Mouse (Mus musculus): ENCODE measurements around the gene Nipbl. TPM values are rescaled to one million over a fixed set of nuclear protein-coding genes. Genes with fewer than 3 reads are reported as not detected.
A peak's percentile ranks its signal among the peaks of the same experiment; 100 is the strongest.

Gene Nipbl
- polyA plus RNA-seq, 1 experiment from 2014 or later: 18.4 TPM

GRCm38 (mm10) chr15:8402591-8402990 lies 41.7 kb downstream of the Nipbl start:
- Histone ChIP-seq H3K4me2 (replicated peaks) (no peak overlapping the region), H3K27ac (no peak overlapping the region), H3K27me3 (ENCODE audit: control insufficient read depth, insufficient read depth, low read length) (no peaks in the 10 kb centered on the region), H3K9ac (no peak overlapping the region), H3K9me3 (ENCODE audit: control insufficient read depth, low read length) (no peaks in the 10 kb centered on the region), H3K4me1 (replicated peaks; ENCODE audit: control insufficient read depth, insufficient read depth, low read length) (0 out of 2 replicates have a peak, but pooled peaks cover 2% of the 10 kb centered on the region), H3K36me3 (replicated peaks; ENCODE audit: control insufficient read depth, insufficient read depth) (no peaks in the 10 kb centered on the region), H3K4me3 (replicated peaks; ENCODE audit: low read length) (no peak overlapping the region)
- DNase-seq (ENCODE audit: low spot score) (no peak), ATAC-seq (ENCODE audit: low FRiP score) (no peak)
- WGBS: 91% methylated on average over 2 of the region's 2 CpGs

- no peak overlapping the region for H3K9ac ChIP-seq
- no peak overlapping the region for H3K4me3 ChIP-seq (replicated peaks; ENCODE audit: low read length)
- WGBS: 89% methylated on average over 2 of the region's 2 CpGs
- 0 out of 2 replicates have a peak, but pooled peaks cover 2% of the 10 kb centered on the region for H3K4me1 ChIP-seq (replicated peaks; ENCODE audit: control insufficient read depth, insufficient read depth, low read length)
- no peaks in the 10 kb centered on the region for H3K9me3 ChIP-seq (ENCODE audit: control insufficient read depth, low read length)
- H3K27me3 ChIP-seq (ENCODE audit: control insufficient read depth, insufficient read depth, low read length): no peaks in the 10 kb centered on the region
- no peak overlapping the region for H3K4me2 ChIP-seq (replicated peaks)
- ATAC-seq (ENCODE audit: low FRiP score) (no peak), DNase-seq (ENCODE audit: low spot score) (no peak)
- no peaks in the 10 kb centered on the region for H3K36me3 ChIP-seq (replicated peaks; ENCODE audit: control insufficient read depth, insufficient read depth)
- H3K27ac ChIP-seq: no peak overlapping the region
These were observed 42.7 kb downstream of the Nipbl start for GRCm38 (mm10) chr15:8401536-8401935.

- H3K9ac ChIP-seq: no peak overlapping the region
- 94% methylated on average over 3 of the region's 3 CpGs for WGBS
These were observed 52.5 kb downstream of the Nipbl start for GRCm38 (mm10) chr15:8391764-8392163.

GRCm38 (mm10) chr15:8382213-8382612 lies 62.0 kb downstream of the Nipbl start:
- DNase-seq (ENCODE audit: low spot score) (peak; percentile 74), ATAC-seq (ENCODE audit: low FRiP score) (no peak)
- no peak overlapping the region for H3K4me2 ChIP-seq (replicated peaks)
- no peak overlapping the region for H3K27ac ChIP-seq
- H3K9ac ChIP-seq: no peak overlapping the region
- no peak overlapping the region for H3K4me3 ChIP-seq (replicated peaks; ENCODE audit: low read length)
- 77% methylated on average over 3 of the region's 3 CpGs for WGBS
- no peaks in the 10 kb centered on the region for H3K36me3 ChIP-seq (replicated peaks; ENCODE audit: control insufficient read depth, insufficient read depth)
- H3K27me3 ChIP-seq (ENCODE audit: control insufficient read depth, insufficient read depth, low read length): no peaks in the 10 kb centered on the region
- no peaks in the 10 kb centered on the region for H3K9me3 ChIP-seq (ENCODE audit: control insufficient read depth, low read length)
- H3K4me1 ChIP-seq (replicated peaks; ENCODE audit: control insufficient read depth, insufficient read depth, low read length): no peaks in the 10 kb centered on the region

More at GRCm38 (mm10) chr15:8391764-8392163, 52.5 kb downstream of the Nipbl start:
- no peaks in the 10 kb centered on the region for H3K36me3 ChIP-seq (replicated peaks; ENCODE audit: control insufficient read depth, insufficient read depth)
- no peak overlapping the region for H3K4me3 ChIP-seq (replicated peaks; ENCODE audit: low read length)
- no peaks in the 10 kb centered on the region for H3K27me3 ChIP-seq (ENCODE audit: control insufficient read depth, insufficient read depth, low read length)
- H3K9me3 ChIP-seq (ENCODE audit: control insufficient read depth, low read length): no peaks in the 10 kb centered on the region
- DNase-seq (ENCODE audit: low spot score): no peak
- H3K4me2 ChIP-seq (replicated peaks): no peak overlapping the region
- H3K27ac ChIP-seq: no peak overlapping the region
- no peak for ATAC-seq (ENCODE audit: low FRiP score)
- no peaks in the 10 kb centered on the region for H3K4me1 ChIP-seq (replicated peaks; ENCODE audit: control insufficient read depth, insufficient read depth, low read length)

GRCm38 (mm10) chr15:8375657-8376056 lies 68.6 kb downstream of the Nipbl start:
- Histone ChIP-seq H3K9ac (no peak overlapping the region), H3K9me3 (ENCODE audit: control insufficient read depth, low read length) (no peaks in the 10 kb centered on the region), H3K4me3 (replicated peaks; ENCODE audit: low read length) (no peak overlapping the region), H3K4me2 (replicated peaks) (no peak overlapping the region), H3K27me3 (ENCODE audit: control insufficient read depth, insufficient read depth, low read length) (no peaks in the 10 kb centered on the region), H3K27ac (no peak overlapping the region), H3K4me1 (replicated peaks; ENCODE audit: control insufficient read depth, insufficient read depth, low read length) (no peaks in the 10 kb centered on the region), H3K36me3 (replicated peaks; ENCODE audit: control insufficient read depth, insufficient read depth) (peaks cover 12% of the 10 kb centered on the region)
- ATAC-seq (ENCODE audit: low FRiP score) (no peak), DNase-seq (ENCODE audit: low spot score) (no peak)
- 95% methylated on average over 1 of the region's 1 CpGs for WGBS

- H3K4me2 ChIP-seq (replicated peaks): no peak overlapping the region
- 83% methylated on average over 3 of the region's 3 CpGs for WGBS
- H3K9ac ChIP-seq: no peak overlapping the region
- no peaks in the 10 kb centered on the region for H3K27me3 ChIP-seq (ENCODE audit: control insufficient read depth, insufficient read depth, low read length)
- no peaks in the 10 kb centered on the region for H3K9me3 ChIP-seq (ENCODE audit: control insufficient read depth, low read length)
- no peak overlapping the region for H3K4me3 ChIP-seq (replicated peaks; ENCODE audit: low read length)
- DNase-seq (ENCODE audit: low spot score) (no peak), ATAC-seq (ENCODE audit: low FRiP score) (no peak)
- peaks cover 18% of the 10 kb centered on the region for H3K36me3 ChIP-seq (replicated peaks; ENCODE audit: control insufficient read depth, insufficient read depth)
- H3K4me1 ChIP-seq (replicated peaks; ENCODE audit: control insufficient read depth, insufficient read depth, low read length): no peaks in the 10 kb centered on the region
- no peak overlapping the region for H3K27ac ChIP-seq
These were observed 69.5 kb downstream of the Nipbl start for GRCm38 (mm10) chr15:8374724-8375123.

- no peaks in the 10 kb centered on the region for H3K9me3 ChIP-seq (ENCODE audit: control insufficient read depth, low read length)
- H3K4me1 ChIP-seq (replicated peaks; ENCODE audit: control insufficient read depth, insufficient read depth, low read length): no peaks in the 10 kb centered on the region
- H3K9ac ChIP-seq: no peak overlapping the region
- 90% methylated on average over 2 of the region's 2 CpGs for WGBS
- no peak overlapping the region for H3K27ac ChIP-seq
- ATAC-seq (ENCODE audit: low FRiP score): no peak
- no peaks in the 10 kb centered on the region for H3K27me3 ChIP-seq (ENCODE audit: control insufficient read depth, insufficient read depth, low read length)
- DNase-seq (ENCODE audit: low spot score): no peak
- H3K4me2 ChIP-seq (replicated peaks): no peak overlapping the region
- no peak overlapping the region for H3K4me3 ChIP-seq (replicated peaks; ENCODE audit: low read length)
- peaks cover 27% of the 10 kb centered on the region for H3K36me3 ChIP-seq (replicated peaks; ENCODE audit: control insufficient read depth, insufficient read depth)
These were observed 97.0 kb downstream of the Nipbl start for GRCm38 (mm10) chr15:8347104-8347773.

- Histone ChIP-seq H3K27ac (no peak overlapping the region), H3K36me3 (replicated peaks; ENCODE audit: control insufficient read depth, insufficient read depth) (peaks cover 36% of the 10 kb centered on the region), H3K9ac (no peak overlapping the region), H3K4me1 (replicated peaks; ENCODE audit: control insufficient read depth, insufficient read depth, low read length) (no peaks in the 10 kb centered on the region), H3K4me3 (replicated peaks; ENCODE audit: low read length) (no peak overlapping the region), H3K9me3 (ENCODE audit: control insufficient read depth, low read length) (no peaks in the 10 kb centered on the region), H3K27me3 (ENCODE audit: control insufficient read depth, insufficient read depth, low read length) (no peaks in the 10 kb centered on the region), H3K4me2 (replicated peaks) (no peak overlapping the region)
- no peak for ATAC-seq (ENCODE audit: low FRiP score)
- DNase-seq (ENCODE audit: low spot score): no peak
- WGBS: 97% methylated on average over 4 of the region's 4 CpGs
These were observed 103.7 kb downstream of the Nipbl start for GRCm38 (mm10) chr15:8340596-8340995.

GRCm38 (mm10) chr15:8331547-8331946 lies 112.7 kb downstream of the Nipbl start:
- Histone ChIP-seq H3K4me1 (replicated peaks; ENCODE audit: control insufficient read depth, insufficient read depth, low read length) (no peaks in the 10 kb centered on the region), H3K4me2 (replicated peaks) (no peak overlapping the region), H3K9ac (no peak overlapping the region), H3K4me3 (replicated peaks; ENCODE audit: low read length) (no peak overlapping the region), H3K27ac (no peak overlapping the region), H3K27me3 (ENCODE audit: control insufficient read depth, insufficient read depth, low read length) (no peaks in the 10 kb centered on the region), H3K36me3 (replicated peaks; ENCODE audit: control insufficient read depth, insufficient read depth) (peaks cover 68% of the 10 kb centered on the region), H3K9me3 (ENCODE audit: control insufficient read depth, low read length) (no peaks in the 10 kb centered on the region)
- ATAC-seq (ENCODE audit: low FRiP score): no peak
- no peak for DNase-seq (ENCODE audit: low spot score)
- 94% methylated on average over 3 of the region's 3 CpGs for WGBS

GRCm38 (mm10) chr15:8325629-8326028 lies 118.6 kb downstream of the Nipbl start:
- no peaks in the 10 kb centered on the region for H3K27me3 ChIP-seq (ENCODE audit: control insufficient read depth, insufficient read depth, low read length)
- H3K9ac ChIP-seq: no peak overlapping the region
- peaks cover 72% of the 10 kb centered on the region for H3K36me3 ChIP-seq (replicated peaks; ENCODE audit: control insufficient read depth, insufficient read depth)
- WGBS: 97% methylated on average over 2 of the region's 2 CpGs
- H3K4me3 ChIP-seq (replicated peaks; ENCODE audit: low read length): no peak overlapping the region
- no peak for DNase-seq (ENCODE audit: low spot score)
- no peak overlapping the region for H3K27ac ChIP-seq
- no peaks in the 10 kb centered on the region for H3K4me1 ChIP-seq (replicated peaks; ENCODE audit: control insufficient read depth, insufficient read depth, low read length)
- no peak overlapping the region for H3K4me2 ChIP-seq (replicated peaks)
- H3K9me3 ChIP-seq (ENCODE audit: control insufficient read depth, low read length): no peaks in the 10 kb centered on the region
- no peak for ATAC-seq (ENCODE audit: low FRiP score)
